Mouse (Mus musculus): Measurements from ENCODE around the gene Mup9. TPM values are rescaled to one million over a fixed set of nuclear protein-coding genes. Genes with fewer than 3 reads are reported as not detected.
"Not testable (repeated sequence)": the region's sequence is repeated elsewhere in the genome, so short reads cannot be mapped to it uniquely, and the experiment has no call there.

Mup9 gene
- total RNA-seq (2012; rRNA removed): not detected in 2 replicates

DNA sequence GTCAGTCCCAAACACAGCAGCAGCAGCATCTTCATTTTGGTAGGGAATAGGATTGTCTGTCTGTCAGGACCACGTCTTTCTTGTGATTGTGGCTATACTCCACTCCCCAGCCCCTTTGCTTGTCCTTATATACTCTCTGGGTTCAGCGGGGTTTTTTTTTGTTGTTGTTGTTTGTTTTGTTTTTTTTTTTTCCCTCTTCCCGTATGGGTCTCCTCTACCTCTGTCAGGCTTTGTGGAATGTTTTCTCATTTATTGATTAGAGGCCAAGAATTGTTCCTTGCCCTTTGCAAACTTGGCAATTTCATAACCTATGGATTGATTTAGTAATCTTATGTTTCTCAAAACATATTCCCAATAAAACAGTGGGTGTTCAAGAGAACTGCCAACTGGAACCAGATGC, at the start of gene Mup9:
Mup9 (minus strand) TSS at position 101 of the 400 bp plus-strand sequence.
- DNase-seq (ENCODE audit: low read depth, low spot score); H3K36me3 ChIP-seq (ENCODE audit: control insufficient read depth, insufficient read depth, low read length, poor library complexity, severe bottlenecking); H3K9me3 ChIP-seq (ENCODE audit: control insufficient read depth, insufficient read depth, low read depth, low read length); H3K4me1 ChIP-seq (ENCODE audit: control insufficient read depth in 2 of 2, insufficient read depth in 2 of 2, low read length in 2 of 2, poor library complexity in 1 of 2); in situ Hi-C loops (cut with MboI; ENCODE audit: low sequenced_read_pairs in 2 of 2, unreplicated experiment in 2 of 2); H3K27ac ChIP-seq (ENCODE audit: insufficient read depth, low read depth, low read length, poor library complexity, severe bottlenecking); H3K9ac ChIP-seq (ENCODE audit: insufficient read depth, low read depth, low read length, poor library complexity, severe bottlenecking); H3K4me3 ChIP-seq (ENCODE audit: insufficient read depth in 1 of 2, low read depth in 1 of 2, low read length in 2 of 2, poor library complexity in 1 of 2, severe bottlenecking in 1 of 2): not testable (repeated sequence)

Other genes with a start within 250 kb of the Mup9 start
- not detected in 2 replicates for gene Mup8, start 199.4 kb downstream of the Mup9 start, total RNA-seq (2012; rRNA removed)
- not detected in 2 replicates for gene Mup1, start 80.0 kb upstream of the Mup9 start, total RNA-seq (2012; rRNA removed)
- gene Mup10, start 160.2 kb upstream of the Mup9 start, total RNA-seq (2012; rRNA removed): not detected in 2 replicates
- not detected in 2 replicates for gene Mup11, start 240.5 kb upstream of the Mup9 start, total RNA-seq (2012; rRNA removed)

Measured in ES-E14 (cell line).